Mouse (Mus musculus) kidney, embryonic 15.5 days (tissue): Measurements from ENCODE around the gene Dars. TPM values are rescaled to one million over a fixed set of nuclear protein-coding genes. Genes with fewer than 3 reads are reported as not detected.
"Not testable (repeated sequence)": the region's sequence is repeated elsewhere in the genome, so short reads cannot be mapped to it uniquely, and the experiment has no call there.

Experiments used
- ATAC-seq: fragments of 200-750 bp; cut with Nextera tagmentation; replicated peaks from 2 replicates; pipeline ENCODE4 v1.8.0; 2017; ENCODE audit warnings: moderate TSS enrichment; ENCODE audit not compliant: low FRiP score
- H3K27ac ChIP-seq: fragments of 300-500 bp; sonication (generic); 2 replicates; pipeline ENCODE4 v1.5.1; 2015; ENCODE audit warnings: mild to moderate bottlenecking, inconsistent platforms
- H3K27me3 ChIP-seq: fragments of 300-500 bp; sonication (generic); 2 replicates; pipeline ENCODE4 v1.6.1; 2015; ENCODE audit warnings: inconsistent platforms
- H3K36me3 ChIP-seq: fragments of 300-500 bp; sonication (generic); 2 replicates; pipeline ENCODE4 v1.6.1; 2015; ENCODE audit warnings: inconsistent platforms
- H3K4me1 ChIP-seq: fragments of 300-500 bp; sonication (generic); 2 replicates; pipeline ENCODE4 v1.6.1; 2015; ENCODE audit warnings: inconsistent platforms
- H3K4me2 ChIP-seq: fragments of 300-500 bp; sonication (generic); 2 replicates; pipeline ENCODE4 v1.6.1; 2015; ENCODE audit warnings: moderate library complexity, mild to moderate bottlenecking, inconsistent platforms
- H3K4me3 ChIP-seq: fragments of 300-500 bp; sonication (generic); replicated peaks from 2 replicates; pipeline ENCODE4 v1.5.1; 2015; ENCODE audit warnings: mild to moderate bottlenecking, inconsistent platforms
- H3K9ac ChIP-seq: fragments of 300-500 bp; sonication (generic); 2 replicates; pipeline ENCODE4 v1.6.1; 2015; ENCODE audit warnings: mild to moderate bottlenecking, inconsistent platforms
- H3K9me3 ChIP-seq: fragments of 300-500 bp; sonication (generic); replicated peaks from 2 replicates; pipeline ENCODE4 v1.6.1; 2016; ENCODE audit warnings: inconsistent platforms
- WGBS: fragments of 180-500 bp; shearing (Covaris S2); methylation state at CpG from one replicate; pipeline ENCODE4 v1.1.7; 2015; ENCODE audit warnings: mixed read lengths; 5-methylcytosine and 5-hydroxymethylcytosine counted together
- polyA plus RNA-seq: library from polyadenylated mRNA; unstranded; fragments of >200 nt; fragmentation: Nextera tagmentation; extraction: Ambion mirVana; gene quantifications from 2 replicates; pipeline ENCODE4 v1.2.1, GENCODE M21; 2015

The Dars gene
- polyA plus RNA-seq, 1 experiment from 2014 or later: 169 TPM

- Histone ChIP-seq H3K27me3 (no peaks in the 10 kb centered on the region), H3K36me3 (peaks cover 70% of the 10 kb centered on the region), H3K9ac (no peak within 1 kb of the TSS), H3K9me3 (no peaks in the 10 kb centered on the region), H3K27ac (no peak within 1 kb of the TSS), H3K4me1 (no peaks in the 10 kb centered on the region), H3K4me2 (no peak within 1 kb of the TSS), H3K4me3 (no peak within 1 kb of the TSS)
- ATAC-seq: no peak
- 85% methylated on average over 3 of the region's 3 CpGs for WGBS
These were observed 89.0 kb downstream of the Dars start, which contains the start of gene Lct for GRCm38 (mm10) chr1:128328218-128328617. Gene Lct (minus strand): TSS chr1:128328318.

GRCm38 (mm10) chr1:128327165-128327564, 90.0 kb downstream of the Dars start:
- no peak for ATAC-seq
- Histone ChIP-seq H3K27me3 (no peaks in the 10 kb centered on the region), H3K9me3 (no peaks in the 10 kb centered on the region), H3K27ac (no peak overlapping the region), H3K9ac (no peak overlapping the region), H3K36me3 (peaks cover 60% of the 10 kb centered on the region), H3K4me2 (no peak overlapping the region), H3K4me3 (no peak overlapping the region), H3K4me1 (no peaks in the 10 kb centered on the region)
- WGBS: 82% methylated on average over 1 of the region's 1 CpGs

DNA sequence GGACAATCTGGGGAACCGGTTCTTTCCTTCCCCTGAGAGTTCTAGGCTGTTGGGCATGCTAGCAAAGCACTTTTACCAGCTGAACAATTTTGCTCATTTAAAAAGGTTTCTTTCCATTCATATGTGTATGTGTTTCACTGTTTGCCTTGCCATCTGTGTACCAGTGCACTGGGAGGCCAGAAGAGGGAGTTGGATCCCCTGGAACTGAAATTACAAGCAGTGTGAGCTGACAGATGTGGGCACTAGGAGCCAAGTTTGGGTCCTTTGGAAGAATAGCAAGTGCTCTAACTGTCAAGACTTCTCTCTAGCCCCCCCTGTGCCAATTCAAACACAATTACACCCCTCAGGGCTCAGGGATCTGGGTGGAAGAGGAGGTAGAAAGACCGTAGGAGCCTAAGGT, 92.4 kb downstream of the Dars start:
- no peak overlapping the region for H3K27ac ChIP-seq
- no peaks in the 10 kb centered on the region for H3K9me3 ChIP-seq
- no peak overlapping the region for H3K4me2 ChIP-seq
- ATAC-seq: no peak
- no peaks in the 10 kb centered on the region for H3K27me3 ChIP-seq
- no peak overlapping the region for H3K9ac ChIP-seq
- H3K4me3 ChIP-seq: no peak overlapping the region
- 85% methylated on average over 2 of the region's 2 CpGs for WGBS
- H3K36me3 ChIP-seq: peaks cover 36% of the 10 kb centered on the region
- H3K4me1 ChIP-seq: no peaks in the 10 kb centered on the region

GRCm38 (mm10) chr1:128323026-128323643, 94.0 kb downstream of the Dars start:
- H3K4me3 ChIP-seq: no peak overlapping the region
- no peak for ATAC-seq
- H3K27me3 ChIP-seq: no peaks in the 10 kb centered on the region
- H3K4me1 ChIP-seq: no peaks in the 10 kb centered on the region
- 83% methylated on average over 8 of the region's 8 CpGs for WGBS
- no peaks in the 10 kb centered on the region for H3K9me3 ChIP-seq
- no peak overlapping the region for H3K4me2 ChIP-seq
- H3K27ac ChIP-seq: no peak overlapping the region
- H3K36me3 ChIP-seq: peaks cover 20% of the 10 kb centered on the region
- H3K9ac ChIP-seq: no peak overlapping the region

GRCm38 (mm10) chr1:128319266-128319665, 97.9 kb downstream of the Dars start:
- not testable (repeated sequence) for H3K4me1 ChIP-seq, H3K9me3 ChIP-seq, H3K4me3 ChIP-seq, H3K27ac ChIP-seq, H3K9ac ChIP-seq, H3K27me3 ChIP-seq, H3K36me3 ChIP-seq, ATAC-seq, H3K4me2 ChIP-seq
- 67% methylated on average over 6 of the region's 6 CpGs for WGBS

DNA sequence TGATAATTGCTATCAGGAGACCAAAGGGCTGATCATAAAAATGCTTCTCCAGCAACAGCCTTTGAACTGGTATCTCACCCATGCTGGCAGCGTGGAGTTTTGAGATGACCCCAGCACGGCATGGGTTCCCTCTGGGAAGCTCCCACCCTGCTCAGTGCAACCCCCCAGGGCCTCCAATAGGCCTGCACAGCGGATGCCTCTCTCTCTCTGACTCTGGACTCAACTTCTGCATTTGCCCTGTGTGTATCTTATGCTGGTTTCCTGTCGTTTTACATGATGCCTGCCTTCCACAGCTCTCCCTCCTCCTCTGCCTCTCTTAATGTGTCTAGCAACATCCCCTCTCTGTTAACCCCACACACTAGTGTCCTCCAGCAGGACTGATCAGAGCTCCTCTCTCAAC, 102.5 kb downstream of the Dars start:
- no peak for ATAC-seq
- no peaks in the 10 kb centered on the region for H3K27me3 ChIP-seq
- no peaks in the 10 kb centered on the region for H3K9me3 ChIP-seq
- no peaks in the 10 kb centered on the region for H3K4me1 ChIP-seq
- H3K27ac ChIP-seq: no peak overlapping the region
- no peaks in the 10 kb centered on the region for H3K36me3 ChIP-seq
- no peak overlapping the region for H3K4me3 ChIP-seq
- 51% methylated on average over 4 of the region's 4 CpGs for WGBS
- H3K9ac ChIP-seq: no peak overlapping the region
- H3K4me2 ChIP-seq: no peak overlapping the region

Other genes starting within 250 kb of the Dars start
- 66.7 and 73.1 TPM in 2 replicates for gene Ubxn4, start 173.4 kb downstream of the Dars start, polyA plus RNA-seq
- gene Lct, start 89.0 kb downstream of the Dars start, polyA plus RNA-seq: 0.10 TPM in 2 replicates
- gene Mcm6, start 57.7 kb downstream of the Dars start, polyA plus RNA-seq: 253 and 265 TPM in 2 replicates
- gene Cxcr4, start 174.9 kb upstream of the Dars start, polyA plus RNA-seq: 8.8 and 9.8 TPM in 2 replicates